ENCODE assay signal across 9 mouse cellular contexts in genomic region chr2:136921003-136921408, GRCm38 (mm10). TPM values are rescaled to one million over a fixed set of nuclear protein-coding genes. Genes with fewer than 3 reads are reported as not detected.
A peak's percentile ranks its signal among the peaks of the same experiment; 100 is the strongest.
DNase-seq lines count a peak whose midpoint lies in the region; ATAC-seq and TF ChIP-seq lines count a peak whose summit lies in the region.
"Had no signal": no experiment of that assay in that cellular context is flagged by ENCODE, and none has a peak within 500 bp of the region (broad histone marks: within the 10 kb centered on the region; RNA-seq: fewer than 3 reads in every experiment).

No protein-coding gene starts in this region.

- H3K27ac ChIP-seq in heart, embryonic 13.5 days (replicated peaks), result peak overlapping the region; percentile 46
- peak overlapping the region; percentile 75 for H3K27ac ChIP-seq in macrophage
- H3K27ac ChIP-seq: embryonic facial prominence, embryonic 12.5 days had no signal

- peak; percentile 86 for ATAC-seq in Patski
- ATAC-seq in heart, embryonic 13.5 days (ENCODE audit: extremely low read depth, insufficient number of reproducible peaks, low FRiP score, low TSS enrichment), result peak; percentile 93
- ATAC-seq in inflammation-experienced regulatory T-cells, adult 6 months, result no peak

- in situ Hi-C loops in Patski (cut with MboI; ENCODE audit: low pct_unique_long_range_greater_than_20kb), result no loop called here

- H3K9me3 ChIP-seq in heart, embryonic 13.5 days, result no peaks in the 10 kb centered on the region
- H3K9me3 ChIP-seq: embryonic facial prominence, embryonic 12.5 days had no signal

- peaks cover 21% of the 10 kb centered on the region for H3K4me1 ChIP-seq in heart, embryonic 13.5 days

- H3K4me2 ChIP-seq in heart, embryonic 13.5 days, result peak overlapping the region; percentile 12; the same call in 1 of the 2 replicates
- H3K4me2 ChIP-seq: embryonic facial prominence, embryonic 12.5 days had no signal

- H3K79me2 ChIP-seq in macrophage (ENCODE audit: inconsistent target), result peaks cover 47% of the 10 kb centered on the region; the same call in 1 of the 2 replicates

- H3K4me3 ChIP-seq in heart, embryonic 13.5 days, result no peak overlapping the region
- H3K4me3 ChIP-seq in macrophage (ENCODE audit: inconsistent target), result no peak overlapping the region
- H3K4me3 ChIP-seq: embryonic facial prominence, embryonic 12.5 days had no signal

- no peaks in the 10 kb centered on the region for H3K36me3 ChIP-seq in heart, embryonic 13.5 days
- no peaks in the 10 kb centered on the region for H3K36me3 ChIP-seq in macrophage (ENCODE audit: inconsistent target)
- H3K36me3 ChIP-seq: embryonic facial prominence, embryonic 12.5 days had no signal

- WGBS in heart, embryonic 13.5 days, result 49% methylated on average over 4 of the region's 4 CpGs
- WGBS in macrophage (ENCODE audit: missing documents), result 0% methylated on average over 4 of the region's 4 CpGs

- no peak overlapping the region for H3K9ac ChIP-seq in heart, embryonic 13.5 days
- H3K9ac ChIP-seq: embryonic facial prominence, embryonic 12.5 days had no signal

- H3K27me3 ChIP-seq in Patski, result no peaks in the 10 kb centered on the region
- H3K27me3 ChIP-seq in heart, embryonic 13.5 days (replicated peaks), result no peaks in the 10 kb centered on the region
- H3K27me3 ChIP-seq: embryonic facial prominence, embryonic 12.5 days had no signal

- CTCF ChIA-PET in Patski (lab: Charles Lee), result interaction anchor here (1.0 kb wide), 1 partner anchor 60 kb away, joined by 3 read pairs; no protein-coding TSS in a partner anchor

- peak; percentile 22 for DNase-seq in kidney, postnatal 10 days
- no peak for DNase-seq in kidney, adult 8-10 months
- DNase-seq in A20 (ENCODE audit: low read depth, low spot score) (peak; percentile 83), Patski (ENCODE audit: low read depth, low spot score) (peak; percentile 31)
- no peak for DNase-seq in thymus, postnatal 36 days

- POLR2A ChIA-PET in Patski (lab: Charles Lee), result no interaction called here

- no peak for TF ChIP-seq CTCF in Patski (IDR thresholded peaks at IDR 0.05)

RNA-seq across cellular contexts. Expression of gene AL731706.1, which starts 29.8 kb away (rescaled TPM):
- polyA plus RNA-seq in Patski (2021) (17.0 TPM), macrophage (2018) (6.9 to 25.4 TPM (median 19.1 TPM) in 3 replicates)
- polyA plus RNA-seq in heart, embryonic 13.5 days (2015; fragmentation: Nextera tagmentation; extraction: Ambion mirVana), result 34.1 and 43.3 TPM in 2 replicates
- 1 to 10 TPM in 25 of 26 experiments, not detected in 1; 1.2 to 7.6 (median 2.8) TPM for total RNA-seq in macrophage (2018; cell fraction: chromatin; rRNA removed)
- total RNA-seq in macrophage (2018; cell fraction: cytosol; rRNA removed), result 10 to 100 TPM; 10.3 to 18.2 (median 13.4) TPM
- total RNA-seq in macrophage (2018; cell fraction: nucleus; rRNA removed), result 10 to 100 TPM in 1 of 26 experiments, 1 to 10 TPM in 24, not detected in 1; 1.1 to 11.8 (median 5.2) TPM
- polyA plus RNA-seq in inflammation-experienced regulatory T-cells, adult 6 months (2017; shearing (Covaris generic)), result 10 to 100 TPM; 14.1 to 26.3 (median 18.6) TPM

RNA-seq across cellular contexts. Expression of gene Mkks, which starts 29.8 kb away (rescaled TPM):
- polyA plus RNA-seq in Patski (2021) (24.0 TPM), macrophage (2018) (4.2 to 14.7 TPM (median 6.5 TPM) in 3 replicates)
- polyA plus RNA-seq in heart, embryonic 13.5 days (2015; fragmentation: Nextera tagmentation; extraction: Ambion mirVana), result 17.9 and 19.5 TPM in 2 replicates
- total RNA-seq in macrophage (2018; cell fraction: chromatin; rRNA removed), result 10 to 100 TPM in 1 of 26 experiments, 1 to 10 TPM in 25; 1.5 to 12.5 (median 3.4) TPM
- total RNA-seq in macrophage (2018; cell fraction: cytosol; rRNA removed), result 10 to 100 TPM in 24 of 26 experiments, 1 to 10 TPM in 2; 8.8 to 23.6 (median 14.8) TPM
- 10 to 100 TPM in 1 of 26 experiments, 1 to 10 TPM in 25; 1.5 to 11.4 (median 4.2) TPM for total RNA-seq in macrophage (2018; cell fraction: nucleus; rRNA removed)
- polyA plus RNA-seq in inflammation-experienced regulatory T-cells, adult 6 months (2017; shearing (Covaris generic)), result 10 to 100 TPM; 11.4 to 13.7 (median 11.5) TPM

RNA-seq across cellular contexts. Expression of gene Slx4ip, which starts 30.0 kb away (rescaled TPM):
- polyA plus RNA-seq in Patski (2021) (6.6 TPM), macrophage (2018) (3.9 to 6.4 TPM (median 4.0 TPM) in 3 replicates)
- polyA plus RNA-seq in heart, embryonic 13.5 days (2015; fragmentation: Nextera tagmentation; extraction: Ambion mirVana), result 4.2 and 4.5 TPM in 2 replicates
- total RNA-seq in macrophage (2018; cell fraction: chromatin; rRNA removed), result 10 to 100 TPM in 23 of 26 experiments, 1 to 10 TPM in 3; 7.1 to 21.5 (median 15.6) TPM
- total RNA-seq in macrophage (2018; cell fraction: cytosol; rRNA removed), result 1 to 10 TPM; 3.5 to 8.5 (median 5.9) TPM
- total RNA-seq in macrophage (2018; cell fraction: nucleus; rRNA removed), result 10 to 100 TPM in 24 of 26 experiments, 1 to 10 TPM in 2; 8.5 to 19.5 (median 13.9) TPM
- polyA plus RNA-seq in inflammation-experienced regulatory T-cells, adult 6 months (2017; shearing (Covaris generic)), result 1 to 10 TPM; 4.8 to 6.7 (median 6.1) TPM

RNA-seq across cellular contexts. Expression of gene AL731706.2, which starts 35.5 kb away (rescaled TPM):
- polyA plus RNA-seq in Patski (2021), result 52.0 TPM
- polyA plus RNA-seq in heart, embryonic 13.5 days (2015; fragmentation: Nextera tagmentation; extraction: Ambion mirVana), result 39.5 and 56.2 TPM in 2 replicates
- not detected for total RNA-seq in macrophage (2018; cell fraction: chromatin; rRNA removed)
- 10 to 100 TPM in 9 of 26 experiments, 1 to 10 TPM in 3, not detected in 14; 8.4 to 28.2 (median 15.3) TPM for total RNA-seq in macrophage (2018; cell fraction: cytosol; rRNA removed)
- not detected for total RNA-seq in macrophage (2018; cell fraction: nucleus; rRNA removed)
- polyA plus RNA-seq in macrophage (2018), result 17.0 TPM in 1 of 3 replicates, not detected in the others
- 10 to 100 TPM in 2 of 3 experiments, not detected in 1; 13.1 to 24.4 TPM for polyA plus RNA-seq in inflammation-experienced regulatory T-cells, adult 6 months (2017; shearing (Covaris generic))

Comparison
In these comparisons a context has a peak if more than half of its experiments do, and no peak if none do; other contexts are left out.
1. DNase-seq: peak in kidney, postnatal 10 days (single experiment), A20 (single experiment) and Patski (single experiment); none in kidney, adult 8-10 months (0 of 2) and thymus, postnatal 36 days (0 of 2).